Mouse (Mus musculus) c-Kit-positive CD71-negative TER-119-negative erythroid progenitor cells, embryonic 14.5 days (primary cell): ENCODE measurements around the gene Rnf115.
A peak's percentile ranks its signal among the peaks of the same experiment; 100 is the strongest.
"Not testable (repeated sequence)": the region's sequence is repeated elsewhere in the genome, so short reads cannot be mapped to it uniquely, and the experiment has no call there.

Experiments
- DNase-seq: peaks from one replicate; pipeline ENCODE4 v3.0.0-alpha.2; 2013; ENCODE audit warnings: low read depth

Gene Rnf115

DNA sequence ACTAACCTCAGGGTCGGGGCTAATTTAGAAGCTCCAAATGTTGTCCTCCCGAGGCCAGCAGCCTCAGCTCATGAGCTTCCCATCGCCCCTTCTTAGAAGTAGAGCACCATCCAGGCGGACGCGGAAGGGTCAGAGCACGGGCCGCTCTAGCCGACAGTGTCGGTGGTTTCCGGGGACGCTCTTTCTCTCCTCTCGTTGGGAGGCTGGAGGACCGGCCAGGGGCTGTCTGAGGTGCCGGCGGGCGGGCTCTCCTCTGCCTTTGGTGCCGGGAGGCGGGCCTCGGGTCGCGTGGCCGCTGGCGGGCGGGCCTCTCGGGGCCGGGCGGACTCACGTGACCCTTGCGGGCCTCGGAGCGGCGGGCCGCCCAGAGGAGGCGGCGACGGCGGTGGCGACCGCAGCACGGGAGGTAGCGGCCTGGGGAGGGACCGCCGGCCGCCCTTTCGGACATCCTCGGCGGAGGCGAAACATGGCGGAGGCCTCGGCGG lies at the start of gene Rnf115, which contains the start of gene Polr3c:
Rnf115 (plus strand) TSS at position 322 of the 485 bp plus-strand sequence.
Polr3c (minus strand) TSS at position 286 of the 485 bp plus-strand sequence.
- DNase-seq = peak; percentile 85

- no peak for DNase-seq
Measured at GRCm38 (mm10) chr3:96678456-96678855, 49.0 kb upstream of the Rnf115 start.

DNA sequence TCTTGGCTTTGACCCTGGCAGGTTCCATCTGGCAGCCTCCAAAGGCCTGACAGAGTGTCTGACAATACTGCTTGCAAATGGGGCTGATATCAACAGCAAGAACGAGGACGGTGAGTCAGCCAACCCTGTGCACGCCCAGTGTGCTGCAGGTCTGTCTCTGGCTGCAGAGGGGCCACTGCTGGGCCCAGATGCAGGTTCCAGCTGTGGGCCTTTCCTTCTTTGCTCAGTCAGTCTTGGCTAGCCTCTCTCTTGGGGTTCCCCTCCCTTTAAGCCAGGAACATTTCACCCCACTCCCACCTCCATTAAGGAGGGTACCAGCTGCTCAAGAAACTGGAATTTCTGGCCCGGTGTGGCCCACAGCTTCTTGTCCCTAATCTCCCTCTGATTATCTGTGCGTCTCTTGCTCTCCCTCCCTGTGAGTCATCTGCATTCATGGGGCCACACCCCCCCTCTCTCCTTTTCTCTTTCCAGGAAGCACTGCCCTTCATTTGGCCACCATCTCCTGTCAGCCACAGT lies 48.2 kb upstream of the Rnf115 start:
- DNase-seq = no peak

DNA sequence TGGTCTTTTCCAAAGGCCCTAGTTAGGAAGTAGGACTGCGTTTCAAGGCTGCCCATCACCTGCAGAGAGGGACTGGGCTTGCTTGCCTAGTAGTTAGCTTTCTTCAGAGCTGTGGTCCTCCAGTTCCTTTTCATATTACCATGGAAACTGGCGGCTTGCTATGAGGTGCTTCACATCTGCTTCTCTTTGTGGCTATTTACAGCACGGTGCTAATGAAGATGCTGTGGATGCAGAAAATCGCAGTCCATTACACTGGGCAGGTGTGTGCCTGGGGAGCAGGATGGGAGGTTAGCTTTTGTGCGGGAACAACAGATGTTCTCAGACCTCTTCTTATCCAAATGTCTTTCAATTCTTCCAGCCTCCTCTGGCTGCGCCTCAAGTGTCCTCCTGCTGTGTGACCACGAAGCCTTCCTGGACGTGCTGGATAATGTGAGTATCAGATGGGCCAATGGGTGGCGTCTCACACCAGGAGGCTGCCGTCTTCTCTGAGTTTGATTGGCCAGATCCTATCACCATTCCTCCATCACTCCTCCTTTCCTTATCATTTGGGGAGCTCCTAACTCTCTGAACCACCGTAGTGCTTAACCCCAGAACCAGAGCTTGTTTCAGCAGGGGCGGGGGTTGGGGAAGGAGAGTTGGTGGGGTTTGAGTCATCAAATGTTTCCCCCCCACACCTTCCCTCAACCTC lies 47.1 kb upstream of the Rnf115 start:
- no peak for DNase-seq

DNA sequence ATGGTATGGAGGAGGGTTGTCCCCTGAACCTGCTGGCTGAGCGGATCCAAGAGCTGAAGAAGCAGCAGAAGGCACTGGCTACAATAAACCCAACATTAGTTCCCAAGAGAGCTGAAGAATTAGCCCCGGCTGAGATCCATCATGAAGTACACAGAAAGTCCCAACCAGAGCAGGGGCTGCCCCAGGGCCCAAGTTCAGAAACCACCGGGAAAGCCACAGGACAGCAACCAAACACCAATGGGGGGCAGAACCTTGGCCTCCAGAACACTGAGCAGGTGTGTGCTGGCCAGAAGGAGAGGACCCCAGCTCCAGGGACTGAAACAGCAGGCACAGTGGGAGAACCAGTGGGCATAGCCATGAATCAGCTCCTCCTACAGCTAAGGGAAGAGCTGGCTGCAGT lies 44.0 kb upstream of the Rnf115 start:
- DNase-seq = no peak

- DNase-seq = no peak
Measured at GRCm38 (mm10) chr3:96684151-96684821, 43.2 kb upstream of the Rnf115 start.

DNA sequence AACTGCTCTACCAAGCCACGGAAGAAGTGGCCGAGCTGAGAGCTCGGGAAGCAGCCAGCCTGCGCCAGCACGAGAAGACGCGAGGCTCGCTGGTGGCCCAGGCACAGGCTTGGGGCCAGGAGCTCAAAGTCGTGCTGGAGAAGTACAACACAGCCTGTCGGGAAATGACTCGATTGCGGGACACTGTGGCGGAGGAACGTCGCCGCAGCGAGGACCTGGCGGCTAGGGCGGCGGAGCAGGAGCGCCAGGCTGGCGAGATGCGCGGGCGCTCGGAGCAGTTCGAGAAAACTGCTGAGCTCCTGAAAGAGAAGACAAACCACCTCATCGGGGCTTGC lies 42.7 kb upstream of the Rnf115 start:
- no peak for DNase-seq

- not testable (repeated sequence) for DNase-seq
Measured at GRCm38 (mm10) chr3:96686057-96686456, 41.4 kb upstream of the Rnf115 start.

- DNase-seq = no peak
Measured at GRCm38 (mm10) chr3:96688854-96689253, 38.6 kb upstream of the Rnf115 start.

DNA sequence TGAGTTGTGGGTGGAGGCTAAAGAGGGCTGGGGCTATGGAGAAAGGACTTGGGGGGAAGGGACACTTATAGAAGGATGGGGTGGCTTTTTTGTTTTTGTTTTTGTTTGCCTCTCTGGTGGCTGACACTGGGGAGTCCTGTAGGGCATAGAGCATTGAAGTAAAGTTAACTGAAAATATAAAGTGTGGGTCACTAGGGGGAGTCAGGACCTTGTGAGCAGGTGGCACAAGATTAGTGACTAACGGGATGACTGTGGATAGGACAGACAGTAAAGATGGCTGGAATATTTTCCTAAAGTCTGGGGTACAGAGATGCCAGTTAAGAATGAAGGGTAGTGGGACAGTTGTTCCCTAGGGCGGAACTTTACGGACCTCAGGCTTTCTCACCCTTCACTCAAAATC lies 37.2 kb upstream of the Rnf115 start:
- DNase-seq = no peak

GRCm38 (mm10) chr3:96692506-96692905 lies 35.0 kb upstream of the Rnf115 start:
- DNase-seq = no peak

GRCm38 (mm10) chr3:96693579-96693978 lies 33.9 kb upstream of the Rnf115 start:
- DNase-seq = no peak

DNA sequence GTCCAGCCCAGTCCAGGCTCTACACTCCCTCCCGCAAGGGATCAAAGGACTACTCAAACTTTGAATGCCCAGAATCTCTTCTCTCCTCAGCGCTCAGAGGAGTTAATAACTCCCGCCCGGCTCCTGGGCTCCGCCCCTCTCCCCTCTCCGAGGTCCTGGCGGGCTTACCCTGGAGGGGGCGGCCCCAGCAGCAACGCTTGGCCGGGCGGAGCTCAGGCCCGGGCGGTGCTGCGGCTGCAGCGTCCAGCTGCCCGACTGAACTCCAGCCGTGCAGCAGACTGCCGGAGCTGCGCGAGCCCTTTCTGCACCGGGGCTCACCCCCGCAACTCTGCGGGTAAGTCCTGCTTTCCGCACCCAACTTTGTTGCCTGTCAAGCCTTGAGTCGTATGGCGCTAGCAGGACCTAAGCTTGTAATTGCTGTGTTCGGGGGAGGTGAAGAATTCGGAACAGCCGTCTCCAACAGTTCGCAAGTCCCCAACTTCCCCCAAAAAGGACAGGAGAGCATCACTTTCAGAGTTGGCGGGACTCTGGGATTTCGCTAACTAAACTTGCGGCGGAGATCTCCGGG lies 31.2 kb upstream of the Rnf115 start, which contains the start of gene Pias3:
Pias3 (plus strand) TSS at position 187 of the 568 bp plus-strand sequence.
- peak; percentile 56 for DNase-seq

DNA sequence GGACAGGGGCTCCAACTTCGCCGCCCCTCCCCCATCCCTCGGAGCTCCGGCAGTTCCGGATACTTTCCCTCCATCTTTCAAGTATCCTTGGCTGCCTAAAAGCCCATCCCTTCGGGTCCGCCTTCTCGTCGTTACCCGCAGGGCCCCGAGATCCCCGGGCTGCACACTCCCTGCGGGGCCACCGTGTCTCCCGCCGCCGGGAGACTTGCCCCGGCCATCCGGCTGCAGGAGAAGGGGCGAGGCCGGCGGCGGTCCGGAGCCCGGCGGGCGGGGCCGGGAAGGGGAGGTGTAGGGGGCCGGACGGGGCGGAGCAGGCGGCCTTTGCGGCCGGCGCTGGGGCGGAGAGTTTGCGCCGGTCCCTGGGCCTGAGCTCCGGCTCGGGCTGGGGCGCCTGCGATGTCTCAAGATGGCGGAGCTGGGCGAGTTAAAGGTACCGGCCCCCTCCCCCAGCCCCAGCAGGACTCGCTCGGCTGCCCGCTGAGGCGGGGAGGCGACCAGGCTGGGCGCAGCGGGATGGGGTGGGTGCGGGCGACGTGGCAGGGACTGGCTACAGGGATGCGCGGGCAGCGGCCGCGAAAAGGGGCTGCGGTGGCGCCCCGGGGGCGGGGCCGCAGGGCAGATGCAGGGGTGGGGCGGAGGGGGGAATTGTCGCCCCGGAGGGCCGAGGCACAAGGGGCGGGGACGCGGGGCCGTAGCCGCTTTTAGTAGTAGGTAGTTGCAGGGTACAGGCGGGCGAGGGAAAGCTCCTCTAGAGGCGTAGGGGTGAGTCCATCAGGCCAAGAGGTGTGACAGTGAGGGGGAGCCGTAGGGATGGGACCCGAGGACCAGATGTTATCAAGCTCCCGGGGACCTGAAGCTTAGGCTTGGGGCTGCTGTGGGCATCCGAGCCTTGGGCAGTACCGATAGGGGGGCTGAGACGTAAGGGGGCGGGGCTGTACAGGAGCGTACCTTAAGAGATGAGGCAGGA lies 30.4 kb upstream of the Rnf115 start:
- peak; percentile 80 for DNase-seq

DNA sequence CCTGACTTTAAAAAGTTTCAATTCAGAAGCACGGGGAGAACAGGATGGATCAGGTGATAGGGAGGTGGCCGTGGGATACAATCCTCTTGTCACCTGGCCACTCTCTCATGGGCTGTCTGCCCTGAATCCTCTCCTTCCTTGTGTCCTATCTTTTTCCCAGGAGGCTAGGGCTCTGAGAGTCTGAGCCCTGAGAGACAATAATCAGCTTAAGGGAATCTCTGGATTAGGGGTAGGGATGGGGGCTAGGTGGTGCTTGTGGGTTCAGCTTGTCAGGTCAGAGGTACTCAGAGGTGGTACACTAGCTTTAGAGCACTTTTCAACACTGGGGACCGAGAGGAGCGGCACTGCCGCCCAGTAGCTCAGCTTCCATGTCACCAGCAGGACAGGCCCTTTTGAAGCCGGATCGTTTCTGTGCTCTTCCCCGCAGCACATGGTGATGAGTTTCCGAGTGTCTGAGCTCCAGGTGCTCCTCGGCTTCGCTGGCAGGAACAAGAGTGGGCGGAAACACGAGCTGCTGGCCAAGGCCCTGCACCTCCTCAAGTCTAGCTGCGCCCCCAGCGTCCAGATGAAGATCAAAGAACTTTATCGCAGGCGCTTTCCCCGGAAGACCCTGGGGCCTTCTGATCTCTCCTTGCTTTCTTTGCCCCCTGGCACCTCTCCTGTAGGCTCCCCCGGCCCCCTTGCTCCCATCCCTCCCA lies 28.3 kb upstream of the Rnf115 start:
- DNase-seq = no peak

- DNase-seq = peak; percentile 63
Measured at GRCm38 (mm10) chr3:96700376-96700775, 27.1 kb upstream of the Rnf115 start.

- DNase-seq = no peak
Measured at GRCm38 (mm10) chr3:96701003-96701402, 26.5 kb upstream of the Rnf115 start.

GRCm38 (mm10) chr3:96704778-96705177 lies 22.7 kb upstream of the Rnf115 start:
- DNase-seq = no peak

DNA sequence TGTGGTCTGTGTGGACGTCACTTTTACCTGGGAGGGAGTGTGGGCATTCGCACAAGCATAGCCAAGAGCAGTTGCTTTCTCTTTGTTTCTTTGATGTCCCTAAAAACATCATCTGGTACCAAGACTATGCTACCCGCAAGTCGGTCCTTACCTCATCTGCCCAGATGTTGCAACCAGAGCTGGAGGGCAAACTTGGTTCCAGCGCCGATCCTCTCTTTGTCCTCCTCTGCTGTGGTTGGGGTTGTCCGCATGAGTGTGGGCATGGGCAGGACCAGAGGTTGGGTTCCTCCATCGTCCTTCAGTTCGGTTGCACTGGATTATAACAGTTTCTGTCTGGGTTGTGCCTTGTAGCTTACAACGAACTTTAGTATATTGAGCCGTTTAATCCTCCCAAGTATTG lies 21.2 kb upstream of the Rnf115 start:
- DNase-seq = no peak

DNA sequence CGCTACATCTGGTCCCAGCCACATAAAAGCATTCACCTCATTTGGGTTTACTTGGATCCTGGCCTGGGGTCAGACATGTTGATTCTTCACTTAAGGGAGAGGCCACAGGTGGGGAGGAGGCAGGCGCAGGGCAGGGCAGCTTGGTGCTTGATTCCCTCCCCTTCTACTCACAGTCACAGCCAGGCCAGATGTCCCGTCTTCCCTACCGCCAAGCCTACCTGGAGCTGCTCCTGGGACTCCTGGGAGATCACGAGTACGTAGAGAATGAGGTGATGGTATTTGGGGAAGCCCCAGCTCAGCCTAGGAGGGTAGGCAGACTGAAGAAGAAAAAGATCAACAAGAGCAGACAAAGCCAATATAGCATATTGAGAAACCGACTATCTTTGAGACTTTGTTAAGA lies 20.5 kb upstream of the Rnf115 start:
- DNase-seq = no peak
